Mouse (Mus musculus) heart, embryonic 14.5 days (tissue): ENCODE results near the gene Acer3. TPM values are rescaled to one million over a fixed set of nuclear protein-coding genes. Genes with fewer than 3 reads are reported as not detected.

Experiments
- ATAC-seq: fragments of 200-750 bp; cut with Nextera tagmentation; 2 replicates; pipeline ENCODE4 v1.8.0; 2017; ENCODE audit warnings: low read depth, moderate TSS enrichment; ENCODE audit not compliant: insufficient number of reproducible peaks, insufficient read depth, low FRiP score
- H3K27ac ChIP-seq, 2 experiments: fragments of 200-500 bp in 1 of 2; fragments of 300-500 bp in 1 of 2; sonication (generic) in 1 of 2; replicated peaks in 1 of 2; 2 replicates each; pipeline ENCODE4 v1.5.1; 2012 to 2014; ENCODE audit warnings: low read depth in 2 of 2, low read length in 2 of 2, control low read depth in 1 of 2, mild to moderate bottlenecking in 1 of 2, mixed read lengths in 1 of 2; ENCODE audit not compliant: control insufficient read depth in 1 of 2, insufficient read depth in 1 of 2
- H3K27me3 ChIP-seq: fragments of 300-500 bp; sonication (generic); 2 replicates; pipeline ENCODE4 v1.6.1; 2014; ENCODE audit warnings: mild to moderate bottlenecking, low read length, control low read depth; ENCODE audit not compliant: control insufficient read depth, insufficient read depth
- H3K36me3 ChIP-seq: fragments of 300-500 bp; sonication (generic); 2 replicates; pipeline ENCODE4 v1.6.1; 2014; ENCODE audit warnings: mild to moderate bottlenecking, control low read depth, low read length, mixed read lengths; ENCODE audit not compliant: control insufficient read depth, insufficient read depth
- H3K4me1 ChIP-seq, 2 experiments: fragments of 200-500 bp in 1 of 2; fragments of 300-500 bp in 1 of 2; sonication (generic) in 1 of 2; 2 replicates each; pipeline ENCODE4 v1.6.1; 2012 to 2014; ENCODE audit warnings: low read length in 2 of 2, control low read depth in 1 of 2, mixed read lengths in 1 of 2; ENCODE audit not compliant: control insufficient read depth in 2 of 2, insufficient read depth in 2 of 2
- H3K4me2 ChIP-seq: fragments of 300-500 bp; sonication (generic); 2 replicates; pipeline ENCODE4 v1.6.1; 2014; ENCODE audit warnings: mild to moderate bottlenecking, low read length
- H3K4me3 ChIP-seq, 2 experiments: fragments of 200-500 bp in 1 of 2; fragments of 300-500 bp in 1 of 2; sonication (generic) in 1 of 2; 2 replicates each; pipeline ENCODE4 v1.5.1; 2012 to 2014; ENCODE audit warnings: low read length in 2 of 2, mild to moderate bottlenecking in 2 of 2, control low read depth in 1 of 2, low read depth in 1 of 2, moderate library complexity in 1 of 2; ENCODE audit not compliant: control insufficient read depth in 1 of 2, insufficient read depth in 1 of 2
- H3K9ac ChIP-seq: fragments of 300-500 bp; sonication (generic); 2 replicates; pipeline ENCODE4 v1.6.1; 2014; ENCODE audit warnings: mild to moderate bottlenecking, low read length
- H3K9me3 ChIP-seq: fragments of 300-500 bp; sonication (generic); 2 replicates; pipeline ENCODE4 v1.6.1; 2016; ENCODE audit warnings: low read length, control low read depth; ENCODE audit not compliant: control insufficient read depth
- WGBS: fragments of 180-500 bp; shearing (Covaris S2); extraction: QIAGEN DNeasy Blood & Tissue Kit; methylation state at CpG from one replicate; pipeline ENCODE4 v1.1.7; 2014; 5-methylcytosine and 5-hydroxymethylcytosine counted together
- polyA plus RNA-seq: library from polyadenylated mRNA; unstranded; fragments of >200 nt; fragmentation: Nextera tagmentation; extraction: Ambion mirVana; gene quantifications from 2 replicates; pipeline ENCODE4 v1.2.1, GENCODE M21; 2014

Acer3 gene
- polyA plus RNA-seq = 24.7 and 27.6 TPM in 2 replicates

DNA sequence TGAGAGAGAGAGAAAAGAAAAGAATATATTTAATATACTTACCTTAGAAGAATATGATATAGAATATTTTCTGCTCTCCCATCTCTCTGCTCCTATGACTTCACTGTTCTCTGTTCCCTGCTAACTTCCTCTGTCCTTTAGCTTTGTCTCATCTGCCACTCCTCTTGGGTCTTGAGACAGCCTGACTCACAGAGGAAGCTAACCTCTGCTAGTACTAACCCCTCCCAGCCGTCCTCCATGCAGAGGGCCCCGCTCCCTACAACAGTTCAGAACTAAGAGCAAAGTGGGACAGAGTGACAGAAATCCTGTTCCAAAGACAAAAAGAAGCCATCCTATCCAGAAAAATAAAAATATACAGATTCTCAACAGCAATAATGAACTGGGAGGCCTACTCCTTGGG lies at the start of gene Acer3:
Acer3 (minus strand) TSS at position 126 of the 400 bp plus-strand sequence.
- Histone ChIP-seq H3K4me2 (no peak within 1 kb of the TSS), H3K27ac (no peak within 1 kb of the TSS), H3K4me3 (no peak within 1 kb of the TSS), H3K36me3 (no peaks in the 10 kb centered on the region), H3K9ac (no peak within 1 kb of the TSS), H3K9me3 (no peaks in the 10 kb centered on the region), H3K27me3 (no peaks in the 10 kb centered on the region), H3K4me1 (peaks cover 2 to 12% of the 10 kb centered on the region in 2 experiments)
- ATAC-seq = no peak
- WGBS = 91% methylated on average over 2 of the region's 2 CpGs

DNA sequence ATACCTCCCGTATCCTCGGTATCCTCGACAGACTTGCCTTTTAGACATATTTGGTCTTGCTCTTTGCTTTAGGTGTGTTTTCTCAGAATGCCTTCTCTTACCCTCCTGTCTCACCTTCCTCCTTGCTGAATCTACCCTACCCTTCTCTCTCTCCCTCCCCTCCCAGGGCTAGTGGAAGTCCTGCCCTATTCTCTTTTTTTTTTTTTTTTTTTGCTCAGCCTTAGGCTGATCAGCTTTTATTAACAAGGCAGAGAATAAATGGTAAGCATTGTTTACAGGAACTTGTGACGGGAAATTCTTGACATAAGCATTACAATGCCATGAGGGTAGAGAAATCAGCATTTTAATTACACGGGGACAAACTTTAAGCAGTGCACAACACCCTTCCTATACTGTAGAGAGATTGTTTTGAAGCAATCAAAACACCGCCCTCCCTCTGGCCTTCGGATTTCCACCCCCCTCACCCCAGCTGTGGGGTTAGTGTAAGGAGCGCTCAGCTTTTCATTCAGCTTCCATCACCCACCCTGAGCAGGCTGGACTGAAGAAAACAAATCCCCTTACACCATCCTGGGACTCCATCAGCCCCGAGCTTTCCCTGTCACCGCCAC lies 48.9 kb upstream of the Acer3 start:
- no peaks in the 10 kb centered on the region for H3K36me3 ChIP-seq
- no peak for ATAC-seq
- no peaks in the 10 kb centered on the region; a peak in 1 of 4 replicates for H3K4me1 ChIP-seq
- H3K27ac ChIP-seq = no peak overlapping the region
- no peak overlapping the region for H3K4me3 ChIP-seq
- H3K27me3 ChIP-seq = no peaks in the 10 kb centered on the region
- no peak overlapping the region for H3K9ac ChIP-seq
- H3K9me3 ChIP-seq = 0 out of 2 replicates have a peak, but pooled peaks cover 1% of the 10 kb centered on the region
- no peak overlapping the region for H3K4me2 ChIP-seq
- WGBS = 64% methylated on average over 10 of the region's 10 CpGs

DNA sequence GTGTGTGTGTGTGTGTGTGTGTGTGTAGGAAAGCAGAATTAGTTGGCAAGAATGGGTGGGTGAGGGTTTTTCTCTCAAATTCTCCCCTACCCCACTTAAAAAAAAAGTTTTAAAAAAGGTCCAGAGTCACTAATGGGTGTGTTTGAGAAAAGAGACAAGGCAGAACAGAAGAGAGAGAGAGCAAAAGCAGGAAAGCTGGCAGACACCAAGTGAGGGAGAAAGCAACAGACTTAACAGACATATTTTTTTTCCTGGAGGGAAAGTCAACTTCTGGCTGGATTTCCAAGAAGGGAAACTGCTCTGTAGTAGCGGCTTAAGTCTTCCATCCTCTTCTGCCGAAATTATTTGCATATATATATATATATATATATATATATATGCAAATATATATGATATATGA lies 40.7 kb upstream of the Acer3 start:
- peak overlapping the region; percentile 81; the same call in 1 of the 2 replicates for H3K9ac ChIP-seq
- ATAC-seq = no peak

DNA sequence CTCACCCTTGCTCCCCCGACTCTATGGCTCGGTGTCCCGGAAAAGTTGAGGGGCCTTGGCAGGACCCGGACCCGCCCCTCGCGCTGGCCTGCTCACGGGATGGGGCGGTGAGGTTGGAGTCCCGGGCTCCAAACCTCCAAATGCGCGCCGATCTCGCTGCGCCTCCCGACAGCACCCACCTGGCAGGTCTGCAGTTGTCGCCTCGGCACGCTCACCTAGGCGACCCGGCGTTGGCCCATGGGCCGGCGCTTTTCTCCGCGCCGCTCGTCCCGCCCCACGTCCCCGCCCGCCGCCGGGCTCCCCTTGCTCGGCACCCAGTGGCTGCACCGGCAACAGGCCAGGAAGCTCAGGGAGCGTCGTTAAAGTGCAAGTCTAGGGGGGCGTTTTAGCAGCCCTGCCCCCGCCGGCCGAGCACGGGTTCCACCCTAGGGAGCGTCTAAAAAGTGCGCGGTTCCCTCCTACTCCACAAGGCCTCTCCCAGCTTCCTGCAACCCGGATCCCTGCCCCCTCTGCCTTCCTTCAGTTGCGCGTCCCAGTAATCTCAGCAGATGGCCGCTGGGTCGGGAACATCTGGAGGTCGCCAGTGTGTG lies 40.1 kb upstream of the Acer3 start, which contains the start of gene Tsku:
Tsku (minus strand) TSS at position 266 of the 590 bp plus-strand sequence.
- Histone ChIP-seq H3K4me2 (peak within 1 kb of the TSS; percentile 89), H3K4me3 (peak within 1 kb of the TSS; percentile 83 to 85), H3K27ac (peak within 1 kb of the TSS; percentile 62 to 67), H3K4me1 (peaks cover 11 to 20% of the 10 kb centered on the region in 2 experiments), H3K9me3 (0 out of 2 replicates have a peak, but pooled peaks cover 7% of the 10 kb centered on the region), H3K36me3 (no peaks in the 10 kb centered on the region), H3K27me3 (no peaks in the 10 kb centered on the region), H3K9ac (peak within 1 kb of the TSS; percentile 81)
- under 1% methylated on average over 52 of the region's 52 CpGs for WGBS
- peak; percentile 94 for ATAC-seq

More for the DNA sequence above, 40.7 kb upstream of the Acer3 start:
- peak overlapping the region; percentile 83 to 85 for H3K4me3 ChIP-seq
- H3K4me1 ChIP-seq = peaks cover 11 to 16% of the 10 kb centered on the region in 2 experiments
- no peaks in the 10 kb centered on the region for H3K27me3 ChIP-seq
- no peaks in the 10 kb centered on the region for H3K36me3 ChIP-seq
- H3K27ac ChIP-seq = peak overlapping the region; percentile 62 to 67
- H3K9me3 ChIP-seq = 0 out of 2 replicates have a peak, but pooled peaks cover 7% of the 10 kb centered on the region
- 32% methylated on average over 2 of the region's 2 CpGs for WGBS
- peak overlapping the region; percentile 89 for H3K4me2 ChIP-seq

DNA sequence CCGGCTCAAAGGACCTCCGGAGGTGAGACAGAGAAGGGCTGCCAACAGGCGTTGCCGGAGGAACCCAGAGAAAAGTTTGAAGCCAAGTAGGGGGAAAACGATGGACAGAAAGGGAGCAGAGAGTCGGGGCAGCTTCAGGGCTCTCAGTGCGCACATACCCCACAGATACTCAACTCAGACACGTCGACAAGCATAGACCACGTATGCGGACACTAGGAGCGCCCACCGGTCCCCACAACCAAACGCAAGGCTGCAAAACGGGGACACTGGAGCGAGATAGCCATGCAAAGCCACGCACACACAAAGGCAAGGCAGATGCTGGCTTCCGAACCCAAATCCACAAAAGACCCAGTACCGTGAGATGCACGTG lies 39.6 kb upstream of the Acer3 start:
- no peaks in the 10 kb centered on the region for H3K36me3 ChIP-seq
- H3K27me3 ChIP-seq = no peaks in the 10 kb centered on the region
- peaks cover 15 to 25% of the 10 kb centered on the region in 2 experiments for H3K4me1 ChIP-seq
- H3K9ac ChIP-seq = peak overlapping the region; percentile 81
- H3K4me3 ChIP-seq = peak overlapping the region; percentile 83 to 85
- WGBS = under 1% methylated on average over 20 of the region's 20 CpGs
- no peak for ATAC-seq
- 0 out of 2 replicates have a peak, but pooled peaks cover 7% of the 10 kb centered on the region for H3K9me3 ChIP-seq
- peak overlapping the region; percentile 46 to 67 for H3K27ac ChIP-seq
- H3K4me2 ChIP-seq = peak overlapping the region; percentile 89

DNA sequence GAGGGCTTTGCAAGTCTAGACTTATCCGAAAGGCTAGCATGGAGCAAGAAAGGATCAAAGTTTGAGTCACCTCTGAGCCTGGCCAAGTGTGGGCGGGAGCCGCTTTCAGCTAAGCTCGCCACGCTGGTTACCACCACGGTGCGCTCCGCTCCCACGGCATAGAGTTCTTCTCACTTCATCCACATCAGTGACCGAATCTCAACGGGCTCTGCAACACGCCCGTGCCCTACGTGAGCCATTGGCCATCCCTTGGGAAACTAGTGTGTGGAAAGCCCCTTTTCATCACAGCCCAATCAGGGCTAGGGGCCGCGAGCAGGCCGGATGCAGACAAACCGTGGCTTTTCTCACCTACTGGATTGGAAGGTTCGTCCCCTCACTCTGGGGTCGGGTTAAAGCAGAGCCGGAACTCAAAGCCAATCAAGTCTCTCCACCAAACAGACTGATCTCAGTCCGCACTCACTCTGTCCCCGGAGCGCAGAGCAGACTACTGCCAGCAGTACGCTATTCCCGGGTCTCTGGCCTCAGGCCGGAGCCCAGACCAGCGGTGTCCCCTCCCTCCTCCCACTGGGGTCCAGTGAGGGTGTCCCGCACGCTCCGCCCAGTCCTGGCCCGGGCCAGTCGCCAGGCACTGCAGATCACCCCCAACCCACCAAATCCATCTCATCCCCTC lies 39.1 kb upstream of the Acer3 start:
- peaks cover 15 to 29% of the 10 kb centered on the region in 2 experiments for H3K4me1 ChIP-seq
- ATAC-seq = peak; percentile 46
- H3K9me3 ChIP-seq = 0 out of 2 replicates have a peak, but pooled peaks cover 7% of the 10 kb centered on the region
- peak overlapping the region; percentile 81 for H3K9ac ChIP-seq
- no peaks in the 10 kb centered on the region for H3K36me3 ChIP-seq
- no peaks in the 10 kb centered on the region for H3K27me3 ChIP-seq
- peak overlapping the region; percentile 46 to 67 for H3K27ac ChIP-seq
- peak overlapping the region; percentile 89 for H3K4me2 ChIP-seq
- under 1% methylated on average over 33 of the region's 33 CpGs for WGBS
- peak overlapping the region; percentile 83 to 85 for H3K4me3 ChIP-seq

DNA sequence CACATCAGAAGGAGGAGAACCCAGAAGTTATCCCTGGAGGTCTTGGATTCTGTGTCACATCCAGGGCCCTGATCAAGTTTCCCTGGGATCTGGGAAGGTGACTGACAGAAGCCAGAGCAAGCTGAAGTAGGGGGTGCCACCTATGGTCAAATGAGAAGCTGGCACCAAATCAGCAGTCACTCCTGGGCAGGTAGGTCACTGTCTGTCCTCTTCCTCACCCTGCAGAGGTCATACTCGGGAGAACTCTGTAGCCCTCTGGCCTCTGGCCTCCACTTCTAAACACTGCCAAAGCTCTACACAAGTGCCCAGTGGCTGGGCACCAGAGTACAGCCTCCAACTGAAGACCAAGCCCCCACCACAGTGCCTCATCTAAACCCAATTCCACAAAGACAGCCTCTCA lies 37.0 kb upstream of the Acer3 start:
- no peak for ATAC-seq
- no peak overlapping the region for H3K4me3 ChIP-seq
- WGBS = 79% methylated on average over 1 of the region's 1 CpGs
- H3K9me3 ChIP-seq = no peaks in the 10 kb centered on the region
- no peak overlapping the region for H3K9ac ChIP-seq
- peaks cover 16 to 35% of the 10 kb centered on the region in 2 experiments for H3K4me1 ChIP-seq
- H3K36me3 ChIP-seq = peaks cover under 1% of the 10 kb centered on the region; the same call in 1 of the 2 replicates
- no peak overlapping the region for H3K4me2 ChIP-seq
- H3K27ac ChIP-seq = no peak overlapping the region
- no peaks in the 10 kb centered on the region for H3K27me3 ChIP-seq
